Mouse (Mus musculus) midbrain, embryonic 11.5 days (tissue): ENCODE results near the gene Fam171a1. TPM values are rescaled to one million over a fixed set of nuclear protein-coding genes. Genes with fewer than 3 reads are reported as not detected.
"Not testable (repeated sequence)": the region's sequence is repeated elsewhere in the genome, so short reads cannot be mapped to it uniquely, and the experiment has no call there.

Experiments
- ATAC-seq: fragments of 200-750 bp; cut with Nextera tagmentation; 2 replicates; pipeline ENCODE4 v1.8.0; 2017; ENCODE audit warnings: moderate TSS enrichment, moderate library complexity; ENCODE audit not compliant: low FRiP score
- DNase-seq: peaks from one replicate; pipeline ENCODE4 v3.0.0; 2015; ENCODE audit warnings: low spot score; ENCODE audit errors: missing footprints
- H3K27ac ChIP-seq: fragments of 300-500 bp; sonication (generic); 2 replicates; pipeline ENCODE4 v1.5.1; 2014; ENCODE audit warnings: low read depth, low read length
- H3K27me3 ChIP-seq: fragments of 300-500 bp; sonication (generic); 2 replicates; pipeline ENCODE4 v1.6.1; 2014; ENCODE audit warnings: mild to moderate bottlenecking, low read length, moderate library complexity, mixed read lengths; ENCODE audit not compliant: control insufficient read depth, insufficient read depth
- H3K36me3 ChIP-seq: fragments of 300-500 bp; sonication (generic); 2 replicates; pipeline ENCODE4 v1.6.1; 2014; ENCODE audit warnings: mild to moderate bottlenecking, low read length, moderate library complexity, mixed read lengths; ENCODE audit not compliant: control insufficient read depth, insufficient read depth
- H3K4me1 ChIP-seq: fragments of 300-500 bp; sonication (generic); 2 replicates; pipeline ENCODE4 v1.6.1; 2014; ENCODE audit warnings: low read length; ENCODE audit not compliant: control insufficient read depth, insufficient read depth
- H3K4me2 ChIP-seq: fragments of 300-500 bp; sonication (generic); 2 replicates; pipeline ENCODE4 v1.6.1; 2014; ENCODE audit warnings: mild to moderate bottlenecking, moderate library complexity
- H3K4me3 ChIP-seq: fragments of 300-500 bp; sonication (generic); 2 replicates; pipeline ENCODE4 v1.5.1; 2014; ENCODE audit warnings: low read depth, low read length
- H3K9ac ChIP-seq: fragments of 300-500 bp; sonication (generic); 2 replicates; pipeline ENCODE4 v1.6.1; 2014; ENCODE audit warnings: low read length
- H3K9me3 ChIP-seq: fragments of 300-500 bp; sonication (generic); 2 replicates; pipeline ENCODE4 v1.6.1; 2016; ENCODE audit warnings: low read length; ENCODE audit not compliant: control insufficient read depth
- WGBS: fragments of 180-500 bp; shearing (Covaris S2); extraction: QIAGEN DNeasy Blood & Tissue Kit; methylation state at CpG from one replicate; pipeline ENCODE4 v1.1.7; 2014; 5-methylcytosine and 5-hydroxymethylcytosine counted together
- polyA plus RNA-seq: library from polyadenylated mRNA; unstranded; fragments of >200 nt; fragmentation: Nextera tagmentation; extraction: Ambion mirVana; gene quantifications from 2 replicates; pipeline ENCODE4 v1.2.1, GENCODE M21; 2014

Fam171a1 gene
- 45.8 and 47.3 TPM in 2 replicates for polyA plus RNA-seq

DNA sequence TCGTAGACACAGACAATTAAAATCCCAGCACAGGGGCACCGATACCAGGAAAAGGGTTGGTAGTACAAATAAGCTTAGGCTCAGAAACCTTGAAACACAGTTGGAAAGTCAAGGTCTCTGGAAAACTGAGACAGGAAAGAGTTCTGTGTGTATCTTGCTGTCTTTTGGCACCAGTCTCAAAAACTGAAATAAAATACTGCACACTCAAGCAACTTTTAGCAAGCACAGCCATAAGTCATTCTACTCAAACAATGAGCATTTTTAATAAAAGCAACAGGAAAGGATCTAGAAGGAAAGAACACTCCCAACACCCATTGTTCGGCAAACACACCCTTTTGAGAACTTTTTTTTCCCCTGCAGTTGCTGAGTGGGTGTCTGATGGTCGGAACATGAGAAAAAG, at the start of gene Fam171a1:
Gene Fam171a1, plus strand, starts transcription at position 359 of the 400 bp plus-strand sequence.
- no peak within 1 kb of the TSS for H3K9ac ChIP-seq
- no peaks in the 10 kb centered on the region for H3K4me1 ChIP-seq
- DNase-seq (no peak), ATAC-seq (no peak)
- H3K4me2 ChIP-seq = no peak within 1 kb of the TSS
- H3K27me3 ChIP-seq = no peaks in the 10 kb centered on the region
- no peaks in the 10 kb centered on the region for H3K36me3 ChIP-seq
- no peaks in the 10 kb centered on the region for H3K9me3 ChIP-seq
- 86% methylated on average over 4 of the region's 4 CpGs for whole genome bisulfite sequencing
- no peak within 1 kb of the TSS for H3K4me3 ChIP-seq
- no peak within 1 kb of the TSS for H3K27ac ChIP-seq

DNA sequence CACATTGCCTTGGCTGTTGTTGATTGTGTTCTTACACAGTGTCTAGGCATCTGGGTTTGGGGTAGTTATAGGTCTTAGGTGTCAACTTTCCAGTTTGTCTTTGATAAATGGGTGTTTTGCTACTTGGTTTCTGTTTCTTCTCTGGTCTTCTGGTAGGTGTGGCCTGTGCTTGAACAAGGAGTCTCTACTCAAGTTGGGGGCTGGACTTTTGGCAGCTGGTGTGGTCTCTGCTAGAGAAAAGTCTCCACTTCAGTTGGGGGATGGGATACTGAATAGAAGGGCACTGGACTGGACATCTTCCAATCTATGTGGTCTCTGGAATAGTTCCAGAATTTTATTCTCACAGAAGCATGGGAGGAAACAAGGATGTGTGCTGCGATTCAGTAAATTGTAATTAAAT, 44.9 kb upstream of the Fam171a1 start:
- Histone ChIP-seq H3K4me3 (no peak overlapping the region), H3K4me1 (no peaks in the 10 kb centered on the region), H3K36me3 (no peaks in the 10 kb centered on the region), H3K9ac (no peak overlapping the region), H3K27ac (no peak overlapping the region), H3K9me3 (peaks cover 7% of the 10 kb centered on the region; the same call in 1 of the 2 replicates), H3K27me3 (no peaks in the 10 kb centered on the region), H3K4me2 (no peak overlapping the region)
- WGBS = 95% methylated on average over 1 of the region's 1 CpGs
- ATAC-seq (no peak), DNase-seq (no peak)

DNA sequence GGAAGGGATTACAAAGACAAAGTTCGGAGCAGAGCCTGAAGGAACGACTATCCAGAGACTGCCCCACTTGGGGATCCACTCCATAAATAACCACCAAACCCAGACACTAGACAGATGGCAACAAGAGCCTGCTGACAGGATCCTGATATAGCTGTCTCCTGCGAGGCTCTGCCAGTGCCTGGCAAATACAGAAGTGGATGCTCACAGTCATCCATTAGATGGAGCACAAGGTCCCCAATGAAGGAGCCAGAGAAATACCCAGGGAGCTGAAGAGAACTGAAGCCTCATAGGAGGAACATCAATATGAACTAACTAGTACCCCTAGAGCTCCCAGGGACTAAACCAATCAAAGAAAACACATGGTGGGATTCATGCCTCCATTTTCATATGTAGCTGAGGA, 25.7 kb upstream of the Fam171a1 start:
- H3K4me3 ChIP-seq, H3K9me3 ChIP-seq, H3K36me3 ChIP-seq, ATAC-seq, H3K27me3 ChIP-seq, H3K4me1 ChIP-seq, H3K27ac ChIP-seq, DNase-seq, H3K4me2 ChIP-seq, H3K9ac ChIP-seq: not testable (repeated sequence)
- 79% methylated on average over 3 of the region's 3 CpGs for WGBS

DNA sequence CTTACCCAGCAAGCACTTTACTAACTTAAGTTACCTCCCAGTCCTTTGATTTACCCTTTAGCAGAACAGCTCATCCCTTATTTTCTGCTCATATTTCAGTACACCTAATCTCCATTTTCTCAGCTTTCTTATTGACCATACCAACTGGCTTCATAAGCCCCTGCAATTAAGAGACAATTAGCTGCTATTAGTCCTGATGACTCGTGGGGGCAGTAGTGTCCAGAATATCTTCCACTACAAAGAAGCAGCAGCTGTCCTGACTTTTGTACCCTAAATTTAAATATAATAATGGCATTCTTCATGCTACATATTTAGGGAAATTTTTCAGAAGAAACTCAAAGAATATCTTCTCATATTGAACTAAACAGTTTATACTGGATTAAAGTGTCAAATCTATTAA, 24.8 kb upstream of the Fam171a1 start:
- Histone ChIP-seq H3K4me2 (no peak overlapping the region), H3K36me3 (no peaks in the 10 kb centered on the region), H3K27me3 (no peaks in the 10 kb centered on the region), H3K4me1 (no peaks in the 10 kb centered on the region), H3K4me3 (no peak overlapping the region), H3K27ac (no peak overlapping the region), H3K9me3 (no peaks in the 10 kb centered on the region), H3K9ac (no peak overlapping the region)
- WGBS = 24% methylated on average over 1 of the region's 1 CpGs
- DNase-seq (no peak), ATAC-seq (no peak)

DNA sequence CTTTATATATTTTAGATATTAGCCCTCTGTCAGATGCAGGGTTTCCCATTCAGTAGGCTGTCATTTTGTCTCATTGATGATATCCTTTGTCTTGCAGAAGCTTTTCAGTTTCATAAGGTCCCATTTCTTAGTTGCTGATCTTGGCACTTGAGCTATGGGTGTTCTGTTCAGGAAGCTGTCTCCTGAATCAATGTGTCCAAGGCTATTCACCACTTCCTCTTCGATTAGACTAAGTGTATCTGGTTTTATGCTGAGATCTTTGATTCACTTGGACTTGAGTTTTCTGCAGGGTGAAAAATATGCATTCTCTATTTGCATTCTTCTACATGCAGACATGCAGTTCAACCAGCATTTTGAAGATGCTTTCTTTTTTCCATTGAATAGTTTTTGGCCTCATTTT, 17.9 kb upstream of the Fam171a1 start:
- Histone ChIP-seq H3K27me3 (no peaks in the 10 kb centered on the region), H3K9ac (no peak overlapping the region), H3K36me3 (no peaks in the 10 kb centered on the region), H3K27ac (no peak overlapping the region), H3K9me3 (no peaks in the 10 kb centered on the region), H3K4me3 (no peak overlapping the region), H3K4me2 (no peak overlapping the region), H3K4me1 (no peaks in the 10 kb centered on the region)
- no peak for DNase-seq
- no peak for ATAC-seq
- 74% methylated on average over 1 of the region's 1 CpGs for WGBS

DNA sequence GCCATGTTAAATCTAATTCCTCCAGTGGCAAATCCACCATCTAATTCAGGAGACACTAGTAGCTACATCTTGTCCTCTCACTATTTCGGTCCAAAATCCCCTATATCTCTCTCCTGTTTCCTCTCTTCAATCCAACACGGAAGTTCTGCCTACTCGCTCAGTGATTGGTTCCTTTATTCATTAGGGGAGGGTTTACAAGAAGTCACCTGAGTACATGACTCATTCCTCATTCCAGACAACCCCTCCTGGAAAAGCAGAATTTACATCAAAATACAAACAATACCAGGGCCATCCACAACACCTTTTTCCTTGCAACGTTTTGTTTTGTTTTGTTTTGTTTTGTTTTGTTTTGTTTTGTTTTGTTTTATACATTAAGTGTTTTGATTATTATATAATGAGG, 14.1 kb upstream of the Fam171a1 start:
- 75% methylated on average over 4 of the region's 4 CpGs for WGBS

DNA sequence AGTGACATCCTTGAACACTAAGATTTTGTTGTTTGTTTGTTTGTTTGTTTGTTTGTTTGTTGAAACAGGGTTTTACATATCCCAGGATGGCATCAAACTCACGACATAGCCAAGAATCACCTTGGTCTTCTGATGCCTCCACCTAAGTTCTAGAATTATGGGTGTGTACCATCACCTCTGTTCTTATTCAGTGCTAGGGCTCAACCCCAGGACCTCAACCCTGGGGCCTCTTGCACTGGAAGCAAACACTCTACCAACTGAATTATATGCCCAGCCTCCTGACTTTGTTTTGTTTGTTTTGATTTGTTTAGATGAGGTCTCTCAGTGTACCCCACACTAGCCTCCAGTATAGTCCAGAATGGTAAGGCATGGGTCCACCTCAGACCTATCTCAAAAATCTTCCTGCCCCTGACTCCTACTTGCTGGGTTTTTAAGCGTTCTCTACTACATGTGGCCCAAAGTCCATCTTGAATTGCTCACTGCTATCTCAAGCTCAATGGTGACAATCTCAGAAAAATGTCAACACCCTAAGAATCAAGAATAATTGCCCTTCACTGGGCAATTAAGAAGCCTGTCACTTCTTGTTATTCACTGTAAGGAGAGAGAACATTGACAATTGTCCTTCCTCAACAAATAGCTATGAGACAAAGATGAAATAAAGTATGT, 12.6 kb upstream of the Fam171a1 start:
- Histone ChIP-seq H3K9me3 (no peaks in the 10 kb centered on the region), H3K27ac (no peak overlapping the region), H3K9ac (no peak overlapping the region), H3K36me3 (no peaks in the 10 kb centered on the region), H3K4me2 (no peak overlapping the region), H3K4me1 (no peaks in the 10 kb centered on the region), H3K4me3 (no peak overlapping the region), H3K27me3 (no peaks in the 10 kb centered on the region)
- WGBS = 67% methylated on average over 2 of the region's 2 CpGs
- DNase-seq = no peak
- ATAC-seq = no peak

More for the DNA sequence above, 14.1 kb upstream of the Fam171a1 start:
- no peak overlapping the region for H3K4me2 ChIP-seq
- no peak for ATAC-seq
- H3K27me3 ChIP-seq = no peaks in the 10 kb centered on the region
- no peaks in the 10 kb centered on the region for H3K9me3 ChIP-seq
- no peak overlapping the region for H3K27ac ChIP-seq
- H3K4me3 ChIP-seq = no peak overlapping the region
- H3K9ac ChIP-seq = no peak overlapping the region
- DNase-seq = no peak
- no peaks in the 10 kb centered on the region for H3K36me3 ChIP-seq
- H3K4me1 ChIP-seq = no peaks in the 10 kb centered on the region

DNA sequence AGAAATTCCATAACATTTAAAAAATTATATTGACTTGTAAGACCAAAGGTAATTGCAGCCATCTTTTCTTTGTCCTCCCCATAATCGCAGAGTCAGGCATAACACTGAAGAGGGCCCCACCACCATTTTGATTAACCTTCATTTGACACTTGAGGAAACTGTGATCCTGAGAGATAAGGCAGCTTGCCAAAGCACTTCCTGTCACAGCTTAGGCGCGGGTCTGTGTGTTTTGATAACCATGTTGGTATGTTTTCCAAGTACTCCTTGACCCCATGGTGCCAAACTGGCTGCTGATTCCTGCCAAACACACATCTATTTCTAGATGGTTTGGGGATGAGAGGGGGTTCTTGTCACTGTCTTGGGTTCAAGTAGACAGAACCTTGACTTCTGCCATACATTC, 11.7 kb upstream of the Fam171a1 start:
- H3K9ac ChIP-seq = no peak overlapping the region
- no peak overlapping the region for H3K27ac ChIP-seq
- ATAC-seq (no peak), DNase-seq (no peak)
- 80% methylated on average over 3 of the region's 3 CpGs for WGBS
- H3K9me3 ChIP-seq = no peaks in the 10 kb centered on the region
- H3K27me3 ChIP-seq = no peaks in the 10 kb centered on the region
- no peak overlapping the region for H3K4me2 ChIP-seq
- H3K36me3 ChIP-seq = no peaks in the 10 kb centered on the region
- H3K4me1 ChIP-seq = no peaks in the 10 kb centered on the region
- no peak overlapping the region for H3K4me3 ChIP-seq

DNA sequence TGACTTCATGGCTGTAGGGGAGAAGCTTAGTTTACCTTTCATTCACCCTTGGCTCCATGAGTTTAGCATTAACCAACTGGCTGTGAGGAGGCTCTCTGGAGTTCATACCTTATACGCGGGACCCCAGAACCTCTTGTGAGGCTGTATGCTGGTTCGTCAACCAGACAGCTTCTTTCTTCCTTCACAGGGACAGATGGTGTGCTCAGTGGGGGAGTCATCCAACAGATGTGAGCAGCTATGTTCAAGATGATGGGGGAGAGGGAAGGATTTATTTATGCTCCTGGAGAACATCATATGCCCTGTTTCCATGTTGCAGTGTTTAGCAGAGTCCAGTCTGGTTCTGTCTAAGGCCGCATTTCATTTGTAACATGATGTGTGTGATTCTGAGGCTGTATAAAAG, 6.6 kb upstream of the Fam171a1 start:
- Histone ChIP-seq H3K4me1 (no peaks in the 10 kb centered on the region), H3K27me3 (no peaks in the 10 kb centered on the region), H3K36me3 (no peaks in the 10 kb centered on the region), H3K4me3 (no peak overlapping the region), H3K9me3 (no peaks in the 10 kb centered on the region), H3K4me2 (no peak overlapping the region), H3K27ac (no peak overlapping the region), H3K9ac (no peak overlapping the region)
- WGBS = 84% methylated on average over 4 of the region's 4 CpGs
- no peak for DNase-seq
- ATAC-seq = no peak
